Mouse (Mus musculus) gonadal fat pad, adult 2 months (tissue): ENCODE measurements around the gene Zmiz1. TPM values are rescaled to one million over a fixed set of nuclear protein-coding genes. Genes with fewer than 3 reads are reported as not detected.

ENCODE experiments used
- DNase-seq: peaks from one replicate; pipeline ENCODE4 v3.0.0-alpha.2; 2012; ENCODE audit warnings: low read depth
- polyA plus RNA-seq: library from polyadenylated mRNA; depleted of rRNA; stranded (reverse); fragments of >200 nt; gene quantifications from 2 replicates; pipeline ENCODE4 v1.2.3, GENCODE M21; 2012; rRNA removed

Gene Zmiz1
- polyA plus RNA-seq, 1 experiment: 16.3 TPM

DNA sequence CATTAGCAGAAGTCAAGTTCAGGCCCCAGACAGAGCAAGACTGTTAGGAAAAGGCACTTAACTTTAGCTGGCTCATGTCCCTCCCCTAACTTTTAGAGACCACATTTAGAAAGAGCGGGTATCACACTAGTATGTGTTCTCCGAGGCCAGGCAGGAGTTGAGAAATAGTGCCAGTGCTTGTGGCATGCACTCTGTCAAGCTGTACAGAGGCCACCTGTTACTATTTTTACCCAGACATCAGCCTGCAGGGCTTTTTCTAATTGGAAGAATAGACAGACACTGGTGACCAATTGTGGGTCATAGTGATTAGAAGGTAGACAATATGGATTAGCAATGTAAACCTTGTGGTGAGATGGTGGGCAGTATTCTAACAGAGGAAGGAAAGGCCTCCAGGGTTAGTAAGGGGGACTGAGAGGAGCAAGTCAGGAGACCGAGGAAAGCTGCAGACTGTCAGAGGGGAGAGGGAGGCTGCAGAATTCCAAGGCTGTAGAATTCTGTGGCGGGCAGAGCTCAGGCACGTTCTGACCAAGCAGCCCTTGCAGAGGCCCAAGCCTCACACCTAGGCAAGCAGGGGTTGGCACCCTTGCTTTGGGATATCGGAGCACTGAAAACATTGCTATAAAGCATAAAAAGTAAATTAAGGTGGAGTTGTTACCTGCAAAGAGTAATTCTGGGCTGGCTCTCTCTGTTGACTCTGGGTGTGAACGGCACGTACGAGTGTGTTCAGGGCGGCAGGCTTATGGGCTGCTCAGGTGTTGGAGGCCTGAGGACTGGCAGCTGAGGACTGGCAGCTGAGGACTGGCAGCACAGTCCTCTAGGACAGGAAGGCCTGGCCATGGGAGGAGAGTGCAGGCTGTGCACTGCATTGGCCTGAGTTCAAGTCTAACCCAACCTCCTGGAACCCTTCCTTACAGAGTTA is 228.3 kb downstream of the Zmiz1 start:
- no peak for DNase-seq

GRCm38 (mm10) chr14:25693271-25693887 is 234.4 kb downstream of the Zmiz1 start:
- no peak for DNase-seq

DNA sequence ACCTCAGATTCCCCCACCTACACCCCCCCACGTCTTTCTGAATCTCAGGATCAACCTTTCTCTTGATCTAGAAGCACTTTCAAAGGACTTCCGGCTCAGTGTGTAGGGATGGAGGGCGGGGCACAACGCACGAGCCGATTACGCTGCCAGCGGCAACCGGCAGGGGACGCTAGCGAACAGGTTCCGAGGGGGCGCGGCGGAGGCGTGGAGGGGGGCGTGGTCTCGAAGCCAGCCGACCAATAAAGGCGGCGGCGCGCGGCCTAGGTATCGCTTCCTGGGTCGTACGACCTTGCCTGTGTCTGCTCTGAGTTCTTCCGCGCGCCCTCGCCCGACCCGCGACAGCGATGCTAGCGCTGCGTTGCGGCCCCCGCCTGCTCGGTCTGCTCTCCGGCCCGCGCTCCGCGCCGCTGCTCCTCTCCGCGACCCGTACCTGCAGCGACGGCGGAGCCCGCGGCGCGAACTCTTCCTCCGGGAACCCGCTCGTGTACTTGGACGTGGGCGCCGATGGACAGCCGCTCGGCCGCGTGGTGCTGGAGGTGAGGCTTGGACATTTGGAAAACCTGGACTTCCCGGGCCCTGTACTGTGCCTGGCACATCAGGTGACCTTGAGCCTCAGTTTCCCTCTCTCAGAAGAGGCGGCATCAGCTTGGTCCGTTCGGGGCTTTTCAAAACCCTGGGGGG is 235.0 kb downstream of the Zmiz1 start, which contains the start of gene Ppif:
Gene Ppif (plus strand): TSS at position 267 of the 681 bp plus-strand sequence.
- no peak for DNase-seq

DNA sequence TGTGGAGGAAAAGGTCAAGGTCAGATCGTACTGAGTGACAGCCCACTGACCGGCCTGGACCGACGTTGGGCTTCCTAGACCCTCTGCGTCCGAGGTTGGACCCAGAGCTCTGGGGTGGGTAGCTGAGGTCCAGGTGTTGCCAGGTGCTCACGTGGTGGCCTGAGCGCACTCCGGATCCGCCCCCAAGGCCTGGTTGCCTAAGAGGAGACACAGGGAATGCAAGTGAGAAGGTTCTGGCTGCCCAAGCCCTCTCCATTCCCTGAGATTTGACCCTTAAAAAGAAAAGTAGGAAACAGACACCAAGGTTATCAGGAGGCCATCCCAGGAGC is 235.5 kb downstream of the Zmiz1 start:
- DNase-seq: no peak

GRCm38 (mm10) chr14:25695059-25695458 is 236.1 kb downstream of the Zmiz1 start:
- no peak for DNase-seq

DNA sequence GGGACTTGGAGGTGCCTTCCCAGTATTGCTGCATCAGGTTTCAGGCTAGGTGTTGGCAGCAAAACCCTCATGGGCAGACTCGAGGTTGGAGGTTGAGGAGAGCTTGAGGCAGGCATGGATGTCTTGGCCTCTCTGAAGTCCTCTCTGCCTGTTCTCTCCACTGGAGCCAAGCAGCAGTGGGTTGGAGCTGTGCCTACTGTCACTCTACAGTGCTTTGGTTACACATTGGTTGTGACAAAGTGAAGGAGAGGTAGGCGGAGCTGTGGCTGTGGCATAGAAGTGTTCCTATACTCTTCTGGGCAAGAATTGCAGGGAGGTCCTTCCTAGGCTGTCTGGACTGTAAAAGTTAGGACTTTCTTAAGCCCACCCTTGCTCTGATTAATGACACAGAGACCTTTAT is 237.4 kb downstream of the Zmiz1 start:
- DNase-seq: no peak

GRCm38 (mm10) chr14:25701986-25702385 is 243.0 kb downstream of the Zmiz1 start:
- no peak for DNase-seq

DNA sequence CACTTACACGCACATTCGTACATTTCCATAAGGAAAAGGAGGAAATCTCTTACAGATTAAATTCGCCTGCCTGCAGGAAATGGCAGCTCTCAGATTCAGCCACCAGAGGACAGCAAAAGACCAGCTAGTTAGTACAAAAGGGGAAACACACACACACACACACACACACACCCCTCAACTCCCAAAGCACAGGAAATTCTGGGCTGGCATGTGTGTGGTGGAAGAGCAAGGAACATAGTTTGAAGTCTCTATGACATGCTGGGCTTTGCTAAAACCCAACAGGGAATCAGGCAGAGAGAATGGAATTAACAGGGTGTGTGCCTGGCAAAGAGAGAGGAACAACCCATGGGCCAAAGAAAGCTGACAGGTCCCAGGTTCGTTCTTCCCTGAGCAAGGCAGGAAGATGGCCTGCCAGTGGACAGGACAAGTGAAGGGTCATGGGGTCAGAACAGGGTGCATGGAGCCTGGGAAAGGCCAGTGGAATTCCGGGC is 248.8 kb downstream of the Zmiz1 start:
- DNase-seq: no peak

DNA sequence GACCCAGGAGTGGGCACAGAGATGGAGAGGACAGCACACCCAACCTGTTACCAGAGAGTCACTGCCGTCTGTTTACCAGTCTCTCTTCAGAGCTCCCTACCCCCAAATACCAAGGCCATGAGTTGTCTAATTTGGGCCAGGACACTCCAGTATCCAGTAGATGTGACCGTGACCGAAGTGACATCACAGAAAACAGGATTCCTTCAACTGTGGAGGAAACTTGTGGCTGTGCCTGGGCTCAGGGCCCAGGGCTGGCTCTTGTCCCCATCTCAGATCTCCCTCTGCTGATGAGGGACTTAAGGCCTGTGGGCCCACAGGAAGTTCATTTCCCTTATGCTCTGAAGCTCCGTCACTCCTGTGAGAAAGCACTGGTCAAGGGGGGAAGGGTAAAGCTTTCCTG is 249.5 kb downstream of the Zmiz1 start:
- DNase-seq: no peak

DNA sequence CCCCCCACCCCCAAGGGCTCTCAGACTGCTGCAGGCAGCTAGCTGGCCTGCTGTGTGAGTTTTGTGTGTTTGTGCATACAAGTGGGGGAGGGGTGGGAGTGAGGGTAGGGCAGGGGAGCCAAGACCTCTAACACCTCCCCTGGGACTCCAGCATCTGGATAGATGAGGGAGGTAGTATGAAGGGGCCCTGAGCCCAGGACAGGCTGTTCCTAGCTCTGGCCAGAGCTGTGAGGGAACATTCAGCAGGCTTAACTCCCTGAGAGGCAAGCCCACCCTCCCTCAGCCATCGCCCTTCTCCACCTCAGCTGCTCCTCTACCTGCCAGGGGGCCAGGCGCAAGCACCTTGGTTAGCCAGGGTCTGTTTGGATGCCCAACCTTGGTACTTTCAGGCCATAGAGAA is 249.9 kb downstream of the Zmiz1 start:
- DNase-seq: no peak

DNA sequence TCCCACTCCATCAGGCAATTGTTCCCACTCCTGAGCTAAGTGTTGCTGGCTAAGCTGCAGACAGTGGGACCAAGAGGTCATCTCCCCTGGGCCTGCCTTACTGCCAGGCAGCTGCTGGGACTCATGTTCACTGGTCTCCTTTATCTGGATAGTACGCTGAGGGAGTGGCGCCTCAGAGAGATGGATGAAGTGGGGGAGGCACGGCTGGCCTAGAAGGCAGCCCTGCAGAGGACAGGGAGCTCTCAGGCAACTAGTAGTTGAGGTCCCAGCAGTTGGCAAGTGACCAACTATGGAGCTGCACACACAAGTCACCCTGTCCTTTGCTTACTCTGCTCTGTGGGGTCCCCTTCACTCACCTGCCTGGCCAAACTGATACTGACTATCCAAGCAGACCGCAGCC is 251.1 kb downstream of the Zmiz1 start:
- DNase-seq: no peak

GRCm38 (mm10) chr14:25710681-25711080 is 251.7 kb downstream of the Zmiz1 start:
- no peak for DNase-seq

- no peak for DNase-seq
Measured at GRCm38 (mm10) chr14:25711177-25711576, 252.2 kb downstream of the Zmiz1 start.

DNA sequence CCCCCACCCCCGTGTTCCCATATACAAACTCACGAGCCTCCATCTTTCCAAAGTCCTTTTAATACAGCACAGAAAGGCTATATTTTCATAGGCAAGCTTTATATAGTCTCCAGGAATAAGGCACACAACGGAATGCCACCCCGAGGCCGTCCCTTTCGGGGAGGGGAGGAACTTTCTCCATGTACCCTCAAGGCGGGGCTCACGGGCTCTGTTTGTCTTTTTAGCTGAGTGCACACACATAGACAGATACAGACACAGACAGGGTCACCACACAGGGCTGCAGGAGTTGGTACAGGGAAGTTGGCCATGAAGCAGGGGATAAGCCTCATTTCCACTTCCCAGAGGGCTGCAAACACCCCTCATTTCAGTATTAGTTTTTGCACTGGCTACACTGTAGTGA is 252.6 kb downstream of the Zmiz1 start:
- DNase-seq: no peak

- no peak for DNase-seq
Measured at GRCm38 (mm10) chr14:25713443-25713842, 254.5 kb downstream of the Zmiz1 start.

Other genes starting within 250 kb of the Zmiz1 start
- 31.2 and 34.0 TPM in 2 replicates for gene Ppif, start 235.0 kb downstream of the Zmiz1 start, polyA plus RNA-seq